Mouse (Mus musculus) gastrocnemius, adult 2 months (tissue): ENCODE results near the gene Lclat1. TPM values are rescaled to one million over a fixed set of nuclear protein-coding genes. Genes with fewer than 3 reads are reported as not detected.
"Not testable (repeated sequence)": the region's sequence is repeated elsewhere in the genome, so short reads cannot be mapped to it uniquely, and the experiment has no call there.

Experiments
- DNase-seq: peaks from one replicate; pipeline ENCODE4 v3.0.0; 2022
- H3K27ac ChIP-seq: fragments of 200-600 bp; 2 replicates; pipeline ENCODE4 v1.8.1; 2022; ENCODE audit warnings: mild to moderate bottlenecking
- H3K4me3 ChIP-seq: fragments of 200-600 bp; 2 replicates; pipeline ENCODE4 v1.8.1; 2022; ENCODE audit warnings: mild to moderate bottlenecking, moderate library complexity
- CTCF ChIP-seq: fragments of 200-600 bp; IDR thresholded peaks from 2 replicates; pipeline ENCODE4 v1.8.1; 2022; ENCODE audit warnings: antibody characterized with exemption, mild to moderate bottlenecking, moderate library complexity
- intact Hi-C: fragments of 180-260 bp; cut with DNase I; formaldehyde crosslinking; loops from one replicate; pipeline ENCODE4 v1.15.1; 2025
- total RNA-seq, 2 experiments: library from RNA; stranded (reverse); gene quantifications; 2 replicates each; pipeline ENCODE4 v1.2.3; 2021

Gene Lclat1
- total RNA-seq, 2 experiments from 2014 or later = 14.6 to 17.8 TPM

GRCm38 (mm10) chr17:73121726-73122125 is 13.9 kb downstream of the Lclat1 start:
- no peak for TF ChIP-seq CTCF
- H3K4me3 ChIP-seq = no peak overlapping the region
- H3K27ac ChIP-seq = no peak overlapping the region
- no peak for DNase-seq
- intact Hi-C loops = no loop called here

- intact Hi-C loops = no loop called here
Measured at GRCm38 (mm10) chr17:73126349-73126748, 18.6 kb downstream of the Lclat1 start.

GRCm38 (mm10) chr17:73126903-73127302 is 19.1 kb downstream of the Lclat1 start:
- intact Hi-C loops = no loop called here
- no peak overlapping the region for H3K27ac ChIP-seq
- no peak for TF ChIP-seq CTCF
- H3K4me3 ChIP-seq = no peak overlapping the region
- no peak for DNase-seq

More at GRCm38 (mm10) chr17:73126349-73126748, 18.6 kb downstream of the Lclat1 start:
- TF ChIP-seq CTCF = no peak
- H3K4me3 ChIP-seq = no peak overlapping the region
- DNase-seq = no peak
- H3K27ac ChIP-seq = no peak overlapping the region; the same call in 1 of the 2 replicates

GRCm38 (mm10) chr17:73136562-73137484 is 29.0 kb downstream of the Lclat1 start:
- TF ChIP-seq CTCF = no peak
- intact Hi-C loops = no loop called here
- Histone ChIP-seq H3K27ac (no peak overlapping the region), H3K4me3 (no peak overlapping the region)
- DNase-seq = no peak

GRCm38 (mm10) chr17:73138217-73138616 is 30.4 kb downstream of the Lclat1 start:
- intact Hi-C loops = no loop called here
- DNase-seq = no peak
- Histone ChIP-seq H3K4me3 (no peak overlapping the region), H3K27ac (no peak overlapping the region)
- TF ChIP-seq CTCF = no peak

- intact Hi-C loops = no loop called here
- no peak overlapping the region for H3K4me3 ChIP-seq
- DNase-seq = no peak
- TF ChIP-seq CTCF = no peak
- H3K27ac ChIP-seq = no peak overlapping the region
Measured at GRCm38 (mm10) chr17:73142029-73142428, 34.2 kb downstream of the Lclat1 start.

GRCm38 (mm10) chr17:73142445-73142844 is 34.7 kb downstream of the Lclat1 start:
- Histone ChIP-seq H3K4me3 (no peak overlapping the region), H3K27ac (no peak overlapping the region)
- DNase-seq = no peak
- TF ChIP-seq CTCF = no peak
- intact Hi-C loops = no loop called here

GRCm38 (mm10) chr17:73145426-73145825 is 37.6 kb downstream of the Lclat1 start:
- intact Hi-C loops = no loop called here
- Histone ChIP-seq H3K4me3 (no peak overlapping the region), H3K27ac (no peak overlapping the region)
- DNase-seq = no peak
- TF ChIP-seq CTCF = no peak

- no peak overlapping the region for H3K4me3 ChIP-seq
- no peak for DNase-seq
- intact Hi-C loops = no loop called here
- no peak overlapping the region for H3K27ac ChIP-seq
- TF ChIP-seq CTCF = no peak
Measured at GRCm38 (mm10) chr17:73148607-73149006, 40.8 kb downstream of the Lclat1 start.

GRCm38 (mm10) chr17:73152790-73153525 is 45.2 kb downstream of the Lclat1 start:
- H3K4me3 ChIP-seq, intact Hi-C loops, DNase-seq, H3K27ac ChIP-seq: not testable (repeated sequence)

GRCm38 (mm10) chr17:73153672-73154071 is 45.9 kb downstream of the Lclat1 start:
- no peak for TF ChIP-seq CTCF

GRCm38 (mm10) chr17:73156606-73157005 is 48.8 kb downstream of the Lclat1 start:
- intact Hi-C loops = no loop called here
- no peak for TF ChIP-seq CTCF
- no peak for DNase-seq
- Histone ChIP-seq H3K4me3 (no peak overlapping the region), H3K27ac (no peak overlapping the region)

More at GRCm38 (mm10) chr17:73153672-73154071, 45.9 kb downstream of the Lclat1 start:
- H3K4me3 ChIP-seq = no peak overlapping the region
- no peak for DNase-seq
- no peak overlapping the region for H3K27ac ChIP-seq
- intact Hi-C loops = no loop called here

GRCm38 (mm10) chr17:73161795-73162194 is 54.0 kb downstream of the Lclat1 start:
- Histone ChIP-seq H3K27ac (no peak overlapping the region), H3K4me3 (no peak overlapping the region)
- no peak for TF ChIP-seq CTCF
- intact Hi-C loops = no loop called here
- no peak for DNase-seq
